Mouse (Mus musculus) liver, embryonic 11.5 days (tissue): ENCODE data around the gene Plxnd1. TPM values are rescaled to one million over a fixed set of nuclear protein-coding genes. Genes with fewer than 3 reads are reported as not detected.

Source experiments
- ATAC-seq: fragments of 200-750 bp; cut with Nextera tagmentation; replicated peaks from 2 replicates; pipeline ENCODE4 v1.8.0; 2017; ENCODE audit warnings: moderate number of reproducible peaks, mild to moderate bottlenecking, moderate TSS enrichment, moderate library complexity; ENCODE audit not compliant: low FRiP score
- DNase-seq: peaks from one replicate; pipeline ENCODE4 v3.0.0-alpha.2; 2017; ENCODE audit warnings: low spot score
- H3K27ac ChIP-seq: fragments of 300-500 bp; sonication (generic); 2 replicates; pipeline ENCODE4 v1.5.1; 2014; ENCODE audit warnings: mild to moderate bottlenecking, low read depth, low read length, control low read depth
- H3K27me3 ChIP-seq: fragments of 300-500 bp; sonication (generic); replicated peaks from 2 replicates; pipeline ENCODE4 v1.6.1; 2014; ENCODE audit warnings: low read length, mixed read lengths; ENCODE audit not compliant: control insufficient read depth, insufficient read depth
- H3K36me3 ChIP-seq: fragments of 300-500 bp; sonication (generic); 2 replicates; pipeline ENCODE4 v1.6.1; 2014; ENCODE audit warnings: mild to moderate bottlenecking, low read length, moderate library complexity, mixed read lengths; ENCODE audit not compliant: control insufficient read depth, insufficient read depth
- H3K4me1 ChIP-seq: fragments of 300-500 bp; sonication (generic); replicated peaks from 2 replicates; pipeline ENCODE4 v1.6.1; 2014; ENCODE audit warnings: low read length, mixed read lengths; ENCODE audit not compliant: control insufficient read depth, insufficient read depth
- H3K4me2 ChIP-seq: fragments of 300-500 bp; sonication (generic); 2 replicates; pipeline ENCODE4 v1.6.1; 2014; ENCODE audit warnings: mild to moderate bottlenecking, control low read depth, moderate library complexity
- H3K4me3 ChIP-seq: fragments of 300-500 bp; sonication (generic); 2 replicates; pipeline ENCODE4 v1.5.1; 2014; ENCODE audit warnings: low read depth, low read length, control low read depth
- H3K9ac ChIP-seq: fragments of 300-500 bp; sonication (generic); 2 replicates; pipeline ENCODE4 v1.6.1; 2014; ENCODE audit warnings: low read depth, low read length, control low read depth
- H3K9me3 ChIP-seq: fragments of 300-500 bp; sonication (generic); 2 replicates; pipeline ENCODE4 v1.6.1; 2016; ENCODE audit warnings: low read length, inconsistent platforms, mixed read lengths; ENCODE audit not compliant: control insufficient read depth
- WGBS: fragments of 180-500 bp; shearing (Covaris S2); extraction: QIAGEN DNeasy Blood & Tissue Kit; methylation state at CpG from one replicate; pipeline ENCODE4 v1.1.7; 2014; 5-methylcytosine and 5-hydroxymethylcytosine counted together
- polyA plus RNA-seq: library from polyadenylated mRNA; unstranded; fragments of >200 nt; fragmentation: Nextera tagmentation; extraction: Ambion mirVana; gene quantifications from 2 replicates; pipeline ENCODE4 v1.2.1, GENCODE M21; 2014

Gene Plxnd1
- polyA plus RNA-seq, 1 experiment from 2014 or later, result 27.8 TPM

DNA sequence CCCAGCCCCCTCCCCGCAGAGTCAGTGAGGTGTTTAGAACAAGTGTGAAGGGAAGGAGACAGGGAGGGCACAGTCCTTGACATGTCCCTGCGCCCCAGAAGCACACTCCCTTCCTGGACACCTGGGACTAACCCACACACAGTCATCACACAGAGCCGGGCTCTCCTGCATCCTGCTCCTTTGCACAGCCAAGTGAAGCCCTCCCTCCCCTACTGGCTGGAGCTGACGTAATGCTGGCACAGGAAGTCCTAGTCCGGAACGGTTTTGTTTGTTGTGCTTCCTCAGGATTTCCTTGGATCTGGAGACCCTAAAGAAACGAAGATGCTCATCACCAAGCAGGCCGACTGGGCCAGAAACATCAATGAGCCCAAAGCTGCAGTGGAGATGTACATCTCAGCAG, 84.9 kb downstream of the Plxnd1 start:
- Histone ChIP-seq H3K36me3 (no peaks in the 10 kb centered on the region), H3K27ac (no peak overlapping the region; the same call in 1 of the 2 replicates), H3K9ac (no peak overlapping the region), H3K4me2 (no peak overlapping the region), H3K27me3 (no peaks in the 10 kb centered on the region), H3K4me3 (no peak overlapping the region), H3K9me3 (no peaks in the 10 kb centered on the region), H3K4me1 (peaks cover 31% of the 10 kb centered on the region)
- WGBS, result 38% methylated on average over 8 of the region's 8 CpGs
- DNase-seq, result no peak
- ATAC-seq, result peak; percentile 30; the same call in 1 of the 2 replicates

- Histone ChIP-seq H3K4me2 (no peak overlapping the region), H3K9ac (no peak overlapping the region), H3K4me3 (no peak overlapping the region), H3K9me3 (no peaks in the 10 kb centered on the region), H3K27me3 (no peaks in the 10 kb centered on the region), H3K36me3 (no peaks in the 10 kb centered on the region), H3K27ac (0 out of 2 replicates have a peak overlapping the region, but pooled peaks have one; percentile 6), H3K4me1 (peaks cover 31% of the 10 kb centered on the region)
- no peak for DNase-seq
- 0 out of 2 replicates have a peak, but pooled peaks have one; percentile 7 for ATAC-seq
- 34% methylated on average over 3 of the region's 3 CpGs for WGBS
These were observed 85.8 kb downstream of the Plxnd1 start for GRCm38 (mm10) chr6:115909052-115909451.

- no peak for DNase-seq
- Histone ChIP-seq H3K27ac (0 out of 2 replicates have a peak overlapping the region, but pooled peaks have one; percentile 6), H3K9ac (no peak overlapping the region), H3K4me3 (no peak overlapping the region), H3K36me3 (no peaks in the 10 kb centered on the region), H3K9me3 (no peaks in the 10 kb centered on the region), H3K4me1 (peaks cover 31% of the 10 kb centered on the region), H3K27me3 (no peaks in the 10 kb centered on the region), H3K4me2 (peak overlapping the region; percentile 15; the same call in 1 of the 2 replicates)
- 0 out of 2 replicates have a peak, but pooled peaks have one; percentile 19 for ATAC-seq
- WGBS, result 17% methylated on average over 6 of the region's 6 CpGs
These were observed 86.3 kb downstream of the Plxnd1 start for GRCm38 (mm10) chr6:115908421-115908982.

DNA sequence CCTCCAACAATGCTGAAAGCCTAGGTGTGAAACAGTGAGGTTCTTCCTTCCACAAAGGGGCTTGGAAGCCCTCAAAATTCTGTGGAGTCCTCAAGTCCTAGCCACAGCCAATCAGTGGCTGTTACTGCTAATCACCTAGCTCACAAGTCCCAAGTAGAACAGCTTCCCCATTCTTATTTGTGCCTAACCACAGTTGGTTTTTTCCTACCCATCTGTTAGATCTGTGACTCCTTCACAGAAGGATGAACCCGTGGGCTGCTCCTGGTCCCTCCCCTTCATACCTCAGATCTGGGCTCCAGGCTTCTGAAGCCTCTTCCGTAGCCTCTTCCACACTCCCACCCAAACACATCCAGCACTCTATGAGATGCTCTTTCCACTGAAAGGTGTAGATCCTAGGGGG, 87.9 kb downstream of the Plxnd1 start:
- Histone ChIP-seq H3K36me3 (no peaks in the 10 kb centered on the region), H3K27me3 (no peaks in the 10 kb centered on the region), H3K27ac (no peak overlapping the region), H3K9ac (no peak overlapping the region), H3K9me3 (no peaks in the 10 kb centered on the region), H3K4me1 (peaks cover 31% of the 10 kb centered on the region), H3K4me3 (no peak overlapping the region), H3K4me2 (no peak overlapping the region)
- no peak for ATAC-seq
- WGBS, result 46% methylated on average over 2 of the region's 2 CpGs
- no peak for DNase-seq

- H3K4me1 ChIP-seq, result peaks cover 28% of the 10 kb centered on the region
- no peak overlapping the region for H3K27ac ChIP-seq
These were observed 88.3 kb downstream of the Plxnd1 start for GRCm38 (mm10) chr6:115906455-115906854.

DNA sequence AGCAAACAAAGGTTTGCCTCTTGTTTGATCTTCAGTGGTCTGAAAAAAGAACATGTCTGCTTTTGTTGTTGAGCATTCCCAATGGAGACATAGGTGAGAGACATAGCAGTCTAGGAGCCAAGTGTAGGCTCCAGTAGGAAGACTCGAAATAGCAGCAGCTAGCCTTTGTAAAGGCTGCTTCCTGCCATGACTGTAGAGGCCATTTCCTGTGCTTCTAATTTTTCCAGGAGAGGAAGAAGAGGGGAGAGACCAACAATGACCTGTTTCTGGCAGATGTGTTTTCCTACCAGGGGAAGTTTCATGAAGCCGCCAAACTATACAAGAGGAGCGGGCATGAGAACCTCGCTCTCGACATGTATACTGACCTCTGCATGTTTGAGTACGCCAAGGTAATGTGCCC, 89.2 kb downstream of the Plxnd1 start:
- DNase-seq, result no peak
- Histone ChIP-seq H3K27me3 (no peaks in the 10 kb centered on the region), H3K36me3 (no peaks in the 10 kb centered on the region), H3K27ac (no peak overlapping the region), H3K4me1 (peaks cover 28% of the 10 kb centered on the region), H3K9me3 (no peaks in the 10 kb centered on the region), H3K4me2 (no peak overlapping the region), H3K9ac (no peak overlapping the region), H3K4me3 (no peak overlapping the region)
- ATAC-seq, result no peak
- WGBS, result 73% methylated on average over 6 of the region's 6 CpGs

More at GRCm38 (mm10) chr6:115906455-115906854, 88.3 kb downstream of the Plxnd1 start:
- whole genome bisulfite sequencing, result 39% methylated on average over 1 of the region's 1 CpGs
- no peaks in the 10 kb centered on the region for H3K36me3 ChIP-seq
- ATAC-seq (no peak), DNase-seq (no peak)
- no peaks in the 10 kb centered on the region for H3K27me3 ChIP-seq
- no peak overlapping the region for H3K9ac ChIP-seq
- no peak overlapping the region for H3K4me2 ChIP-seq
- H3K9me3 ChIP-seq, result no peaks in the 10 kb centered on the region
- no peak overlapping the region for H3K4me3 ChIP-seq

Other genes starting within 250 kb of the Plxnd1 start
- gene Tmem40, start 232.6 kb downstream of the Plxnd1 start, polyA plus RNA-seq, result 29.4 and 32.5 TPM in 2 replicates
- 20.3 and 22.0 TPM in 2 replicates for gene Cand2, start 220.5 kb downstream of the Plxnd1 start, polyA plus RNA-seq
- gene Rpl32, start 186.3 kb downstream of the Plxnd1 start, polyA plus RNA-seq, result 2,286 and 2,478 TPM in 2 replicates
- gene Efcab12, start 156.6 kb downstream of the Plxnd1 start, polyA plus RNA-seq, result 0.27 TPM in 2 replicates
- gene Mbd4, start 141.6 kb downstream of the Plxnd1 start, polyA plus RNA-seq, result 20.7 and 23.0 TPM in 2 replicates
- 9.1 and 10.5 TPM in 2 replicates for gene Ift122, start 141.5 kb downstream of the Plxnd1 start, polyA plus RNA-seq
- 0.06 TPM in 1 of 2 replicates, not detected in the other for gene Rho, start 63.3 kb downstream of the Plxnd1 start, polyA plus RNA-seq
- not detected in 2 replicates for gene H1foo, start 50.1 kb downstream of the Plxnd1 start, polyA plus RNA-seq
- 7.8 and 8.0 TPM in 2 replicates for gene Tmcc1, start 198.5 kb upstream of the Plxnd1 start, polyA plus RNA-seq
- gene Washc2, start 213.0 kb upstream of the Plxnd1 start, polyA plus RNA-seq, result 30.1 and 31.8 TPM in 2 replicates